Mouse (Mus musculus): Measurements from ENCODE around the gene Rbfox3. TPM values are rescaled to one million over a fixed set of nuclear protein-coding genes. Genes with fewer than 3 reads are reported as not detected.

The Rbfox3 gene
- total RNA-seq, 2 experiments from 2014 or later: 185 to 192 TPM

DNA sequence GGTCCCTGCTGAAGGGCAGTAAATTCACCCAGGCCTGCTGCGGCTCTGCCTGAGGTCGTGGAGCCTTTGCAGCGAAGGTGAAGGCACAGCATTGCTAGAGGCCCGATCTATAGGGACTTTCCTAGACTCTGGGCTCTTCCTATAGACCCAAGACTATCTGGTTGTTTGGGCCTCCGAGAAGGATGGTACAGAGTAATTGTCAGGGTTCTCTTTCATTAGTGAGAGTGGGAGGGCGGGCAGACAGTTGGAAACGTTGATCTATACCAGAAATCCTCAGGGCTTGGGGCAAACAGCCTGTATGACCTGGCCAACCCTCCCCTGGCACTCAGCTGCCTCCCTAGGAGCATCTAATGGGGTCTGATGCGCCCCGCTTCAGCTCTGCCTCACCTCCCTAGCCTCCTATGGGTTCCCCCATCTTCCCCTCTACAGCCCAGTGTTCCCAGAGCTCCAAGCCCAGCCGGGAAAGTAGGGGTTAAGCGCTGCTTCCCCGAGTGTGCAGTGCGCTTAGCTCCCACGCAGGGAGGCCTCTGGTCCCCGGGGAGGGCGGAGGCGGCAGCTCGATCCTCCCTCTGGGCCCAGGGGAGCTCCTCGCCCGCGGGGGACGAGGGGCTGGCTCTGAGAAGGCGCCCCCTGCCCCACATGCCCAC lies 4.5 kb downstream of the Rbfox3 start:
- peak; percentile 29 for DNase-seq
- intact Hi-C loops (cut with DNase I): loop anchor here (10.0 kb wide), 1 partner anchor 152 kb away; no protein-coding TSS in a partner anchor

DNA sequence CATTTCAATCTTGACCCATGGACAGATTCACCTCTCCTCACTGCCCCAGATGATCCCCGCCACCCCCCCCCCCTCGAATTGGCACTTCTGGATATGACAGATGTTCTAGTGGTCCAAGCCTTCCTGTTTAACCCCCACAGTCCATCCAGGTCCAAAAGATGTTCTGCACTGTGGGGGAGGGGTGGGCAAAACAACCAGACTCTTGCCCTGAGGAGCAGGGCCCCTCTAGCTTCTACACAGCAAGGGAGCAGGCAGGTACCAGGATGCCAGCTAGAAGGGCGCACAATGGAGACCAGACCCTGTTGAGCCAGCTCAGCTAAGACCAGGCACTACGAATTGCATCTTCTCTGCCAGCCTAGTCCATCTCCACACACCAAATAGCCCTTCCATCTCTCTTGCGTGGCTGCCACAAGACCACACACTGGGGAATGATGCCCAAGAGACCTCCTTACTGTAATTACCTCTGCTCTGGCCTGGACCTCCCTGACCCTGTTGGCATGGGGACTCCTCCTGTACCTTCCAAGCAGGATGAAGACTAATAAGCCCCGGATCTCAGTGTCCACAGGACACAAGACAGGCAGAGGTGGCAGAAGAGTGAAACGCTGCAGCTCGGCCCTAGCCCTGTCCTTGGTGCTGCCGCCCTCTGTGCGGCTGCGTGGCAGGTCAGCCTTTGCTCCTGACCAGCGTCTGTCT lies 5.1 kb downstream of the Rbfox3 start:
- DNase-seq: no peak
- intact Hi-C loops (cut with DNase I): loop anchor here (10.0 kb wide), 1 partner anchor 151 kb away; no protein-coding TSS in a partner anchor

DNA sequence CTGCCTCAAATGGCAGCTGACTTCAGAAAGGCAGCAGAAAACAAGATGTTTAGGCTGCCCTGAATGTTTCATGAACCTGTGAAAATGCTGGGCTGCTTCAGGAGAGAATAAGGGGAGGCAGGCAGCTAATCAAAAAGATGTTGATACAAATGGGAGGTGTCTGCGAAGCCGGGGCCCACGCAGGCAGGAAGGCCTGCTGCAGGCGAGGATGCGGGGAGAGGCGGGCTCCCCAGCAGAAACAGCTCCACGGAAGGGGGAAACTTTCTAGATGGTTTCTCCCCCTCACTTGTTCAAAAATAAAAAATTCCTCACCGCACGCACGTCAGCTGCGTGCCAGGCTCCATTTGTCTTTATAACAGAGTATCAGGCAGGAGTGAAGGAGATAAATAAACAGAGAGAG lies 5.7 kb downstream of the Rbfox3 start:
- intact Hi-C loops (cut with DNase I): loop anchor here (10.0 kb wide), 1 partner anchor 151 kb away; no protein-coding TSS in a partner anchor
- DNase-seq: no peak

DNA sequence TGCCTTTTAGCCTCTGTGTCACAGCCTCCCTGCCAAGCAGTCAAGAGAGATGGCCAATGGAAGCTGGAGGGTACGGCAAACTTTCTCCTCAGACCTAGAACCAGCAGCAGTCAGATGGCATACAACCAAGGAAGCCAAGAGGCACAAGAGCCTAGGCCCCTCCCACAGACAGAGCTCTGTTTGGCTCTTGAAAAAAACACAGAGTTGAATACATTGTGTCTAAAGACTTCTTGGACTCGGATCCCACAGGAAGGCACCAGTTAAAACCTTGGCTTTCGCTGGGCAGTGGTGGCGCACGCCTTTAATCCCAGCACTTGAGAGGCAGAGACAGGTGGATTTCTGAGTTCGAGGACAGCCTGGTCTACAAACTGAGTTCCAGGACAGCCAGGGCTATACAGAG lies 7.1 kb downstream of the Rbfox3 start:
- DNase-seq: no peak
- intact Hi-C loops (cut with DNase I): loop anchor here (10.0 kb wide), 1 partner anchor 149 kb away; no protein-coding TSS in a partner anchor

DNA sequence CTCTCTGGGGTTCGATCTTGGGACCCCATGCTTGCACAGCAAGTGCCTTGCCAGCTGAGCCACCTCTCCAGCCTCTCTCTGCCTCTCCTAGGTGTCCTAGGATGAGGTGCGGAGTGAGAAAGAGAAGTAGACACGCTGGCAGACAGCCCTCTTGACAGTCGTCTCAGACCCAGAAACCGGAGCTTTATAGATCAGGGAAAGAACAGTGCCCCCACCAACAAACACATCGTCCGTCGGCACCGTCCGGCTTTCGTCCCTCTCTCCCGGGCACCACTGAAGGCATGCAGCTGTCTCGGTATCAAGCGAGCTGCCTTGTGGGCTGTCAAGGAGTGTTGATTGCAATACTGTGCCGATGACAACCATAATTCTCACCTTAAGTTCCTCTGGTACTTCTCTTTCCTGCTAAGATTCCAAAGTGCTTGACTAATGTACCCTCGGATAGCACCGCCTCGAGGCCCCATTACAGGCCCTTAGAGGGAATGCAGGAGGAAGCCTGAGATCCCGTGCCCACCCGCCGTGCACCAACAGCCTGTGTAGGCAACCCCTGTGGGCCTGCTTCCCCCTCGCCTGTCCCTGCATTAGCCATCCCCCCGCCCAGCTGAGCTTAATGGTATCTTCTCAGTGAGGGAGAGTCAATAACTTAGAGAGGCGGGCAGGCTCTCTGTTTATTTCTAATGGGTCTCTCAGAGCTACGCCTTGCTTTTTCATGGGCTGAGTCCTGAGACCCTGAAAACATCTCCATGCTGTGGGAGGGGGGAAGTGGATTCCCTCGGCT lies 11.4 kb downstream of the Rbfox3 start:
- peak; percentile 29 for DNase-seq
- intact Hi-C loops (cut with DNase I): loop anchor here (10.0 kb wide), 1 partner anchor 145 kb away; no protein-coding TSS in a partner anchor

DNA sequence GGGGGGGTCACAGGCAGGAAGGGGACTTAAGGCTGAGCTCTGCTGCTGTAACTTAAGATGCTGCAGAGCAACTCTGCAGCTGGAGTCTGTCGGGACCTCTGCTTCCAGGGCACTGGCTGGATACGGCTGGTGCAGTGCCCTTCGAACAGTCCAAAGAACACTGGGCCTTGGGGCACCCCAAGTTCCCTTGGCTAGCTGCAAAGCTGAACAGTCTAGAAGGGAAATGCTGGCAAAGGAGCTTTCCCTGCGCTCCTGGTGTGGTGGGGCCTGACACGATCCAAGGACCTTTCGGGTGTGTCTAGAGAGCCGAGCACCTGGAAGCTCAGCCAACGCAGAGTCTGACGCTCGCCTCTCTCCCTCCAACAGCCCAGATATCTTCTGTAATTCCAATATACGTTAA lies 12.8 kb downstream of the Rbfox3 start:
- intact Hi-C loops (cut with DNase I): no loop called here
- no peak for DNase-seq

DNA sequence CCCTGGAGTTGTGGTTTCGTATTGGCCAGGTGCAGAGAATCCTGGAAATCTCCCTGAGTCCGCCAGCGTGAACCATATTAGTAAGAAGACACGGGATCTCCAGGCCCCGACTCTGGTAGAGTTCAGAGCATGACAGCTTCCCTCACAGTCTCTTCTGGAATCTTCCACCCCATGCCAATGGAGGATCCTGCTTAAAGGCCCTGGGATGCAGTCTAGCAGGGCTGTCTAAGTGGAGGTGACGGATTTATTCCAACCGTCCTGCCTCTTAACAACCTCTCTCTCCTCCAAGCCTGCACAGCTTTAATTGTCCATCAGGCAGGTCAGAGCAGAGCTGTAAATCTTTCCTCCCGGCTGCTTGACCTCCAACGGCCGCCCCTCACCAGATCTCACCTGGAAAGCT lies 13.2 kb downstream of the Rbfox3 start:
- intact Hi-C loops (cut with DNase I): no loop called here
- no peak for DNase-seq

DNA sequence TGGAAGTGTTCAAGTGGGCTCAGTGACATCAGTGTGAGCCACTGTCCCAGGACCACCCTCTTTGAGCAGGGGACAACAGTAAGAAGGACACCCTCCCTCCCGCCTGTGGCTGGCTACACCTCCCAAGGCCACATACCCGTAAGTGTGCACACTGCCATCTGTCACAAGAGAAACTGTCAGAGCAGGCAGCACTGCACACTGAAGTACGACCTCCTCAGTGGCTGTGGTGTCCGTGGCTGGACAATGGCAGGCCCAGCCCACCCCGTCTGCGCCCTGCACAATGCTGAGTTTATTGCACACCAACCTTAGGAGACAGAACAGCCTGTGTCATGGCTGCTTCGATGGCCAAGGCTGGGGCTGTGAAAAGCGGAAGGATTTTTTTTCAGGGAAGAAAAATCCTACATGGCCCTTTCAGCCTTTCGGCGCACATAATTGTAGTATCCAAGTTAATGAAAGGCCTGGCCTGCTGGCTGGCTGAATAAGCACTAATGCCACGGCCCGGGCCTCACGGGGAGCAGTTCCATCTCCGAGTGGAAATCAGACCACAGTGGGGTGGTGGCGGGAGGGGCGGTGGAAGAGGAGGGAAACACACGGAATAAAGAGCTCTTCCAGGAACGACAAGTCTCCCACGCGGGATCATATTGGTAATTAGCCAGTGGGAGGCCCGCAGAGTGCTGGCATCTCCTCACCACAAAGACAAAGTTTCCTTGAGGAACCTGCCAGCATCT lies 14.1 kb downstream of the Rbfox3 start:
- intact Hi-C loops (cut with DNase I): no loop called here
- no peak for DNase-seq

DNA sequence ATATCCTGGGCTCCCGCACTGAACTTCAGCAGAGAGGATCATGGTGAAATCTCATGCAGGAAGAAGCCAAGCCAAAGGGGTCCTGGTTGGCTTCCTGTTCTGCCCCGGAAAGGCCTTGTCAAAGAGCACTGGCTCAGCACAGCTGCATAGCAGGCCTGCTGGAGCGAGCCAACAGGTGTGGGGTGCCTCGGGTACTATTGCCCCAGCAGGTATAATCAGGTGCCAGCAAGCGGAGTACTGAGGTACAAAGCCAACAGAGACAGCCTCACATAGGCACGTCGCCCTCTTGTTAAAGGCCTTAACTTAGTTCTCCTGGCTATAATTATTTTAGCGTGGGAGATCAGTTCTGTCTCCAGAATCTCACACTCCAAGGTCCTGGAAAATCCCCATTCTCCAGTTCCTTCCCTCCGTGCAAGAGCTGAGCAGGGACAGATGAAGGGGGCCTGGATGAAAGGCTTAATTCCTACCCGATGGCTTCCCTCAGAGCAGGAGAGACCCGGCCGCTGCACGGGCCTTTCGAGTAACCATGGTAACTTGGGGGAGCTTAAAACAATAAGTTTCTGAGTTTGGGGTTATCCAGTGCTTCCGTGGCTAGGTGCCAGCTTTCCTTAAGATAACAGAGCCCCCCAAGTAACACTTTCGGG lies 15.2 kb downstream of the Rbfox3 start:
- no peak for DNase-seq
- intact Hi-C loops (cut with DNase I): no loop called here

DNA sequence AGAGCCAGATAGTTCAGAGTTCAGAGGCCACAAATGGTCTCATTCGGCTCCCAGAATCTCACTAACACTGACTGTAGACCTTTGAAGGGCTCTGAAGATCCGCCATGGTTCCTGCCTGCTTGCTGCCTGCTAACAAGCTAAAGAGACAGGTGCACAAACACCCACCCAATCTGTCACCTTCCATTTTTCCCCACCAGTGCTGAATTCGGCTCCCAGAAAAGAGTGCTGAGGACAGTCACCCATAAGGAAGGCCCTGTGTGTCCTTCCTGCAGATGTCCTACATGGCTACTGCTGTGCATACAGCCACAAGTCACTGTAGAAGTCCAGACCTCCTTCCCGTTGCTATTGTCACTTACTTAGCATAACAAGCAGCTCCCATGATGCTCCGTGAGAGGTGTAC lies 16.6 kb downstream of the Rbfox3 start:
- intact Hi-C loops (cut with DNase I): no loop called here

DNA sequence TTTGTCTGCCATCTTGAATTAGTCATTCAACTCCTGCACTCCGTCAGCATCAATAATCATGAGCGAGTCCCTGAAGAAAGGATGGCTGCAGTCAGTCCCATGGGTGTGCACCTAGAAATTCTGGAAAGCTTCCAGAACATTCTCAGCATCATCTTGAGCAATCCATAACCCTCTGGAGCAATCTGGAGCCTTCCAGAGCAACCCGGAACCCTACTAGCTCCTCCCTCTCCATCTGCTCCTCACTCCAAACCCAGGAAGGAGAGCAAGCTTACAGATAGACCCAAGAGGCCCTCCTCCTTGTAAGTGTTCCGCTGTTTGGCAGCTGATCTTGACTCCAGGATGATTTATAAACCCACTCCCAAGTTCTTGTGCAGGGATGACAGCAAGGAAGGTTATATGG lies 17.2 kb downstream of the Rbfox3 start:
- intact Hi-C loops (cut with DNase I): no loop called here
- DNase-seq: no peak

More for the DNA sequence above, 16.6 kb downstream of the Rbfox3 start:
- DNase-seq: no peak

DNA sequence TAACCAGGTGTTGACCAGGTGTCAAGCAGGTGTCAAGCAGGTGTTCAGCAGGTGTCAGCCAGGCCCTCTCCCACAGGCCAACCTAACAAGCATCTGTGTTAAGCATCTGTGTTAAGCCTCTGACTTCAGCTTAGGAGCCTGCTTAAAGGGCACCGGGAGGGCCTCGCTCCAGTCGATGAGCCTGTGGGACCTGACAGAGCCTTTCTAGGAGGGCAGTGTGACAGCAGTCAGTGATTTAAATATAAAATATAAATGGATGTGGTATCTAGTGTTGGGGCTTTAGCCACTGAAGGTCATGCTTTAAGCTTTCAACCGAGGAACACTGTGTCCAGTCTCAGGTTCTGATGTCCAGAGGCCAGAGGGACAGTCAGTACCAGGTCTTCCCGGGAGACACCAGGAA lies 18.5 kb downstream of the Rbfox3 start:
- intact Hi-C loops (cut with DNase I): no loop called here
- DNase-seq: no peak

DNA sequence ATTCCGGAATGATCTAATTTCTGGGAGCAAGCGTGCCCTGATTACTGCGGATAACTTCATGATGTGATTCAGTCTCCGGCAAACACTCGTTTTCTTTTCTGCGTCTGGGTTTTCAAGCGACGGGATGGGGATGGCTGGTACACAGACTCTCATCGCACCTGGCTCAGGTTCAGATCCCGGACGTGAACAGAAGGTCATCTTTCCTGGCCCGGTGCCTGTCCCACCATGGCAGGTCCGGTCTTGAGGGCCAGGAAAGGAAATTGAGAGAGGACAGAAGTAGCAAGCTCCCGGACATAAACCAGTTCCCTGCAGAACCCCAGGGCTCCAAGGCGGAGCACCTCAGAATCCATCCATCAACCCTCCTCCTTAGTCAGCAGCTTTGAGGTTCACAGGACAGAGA lies 19.9 kb downstream of the Rbfox3 start:
- DNase-seq: peak; percentile 77
- intact Hi-C loops (cut with DNase I): no loop called here

DNA sequence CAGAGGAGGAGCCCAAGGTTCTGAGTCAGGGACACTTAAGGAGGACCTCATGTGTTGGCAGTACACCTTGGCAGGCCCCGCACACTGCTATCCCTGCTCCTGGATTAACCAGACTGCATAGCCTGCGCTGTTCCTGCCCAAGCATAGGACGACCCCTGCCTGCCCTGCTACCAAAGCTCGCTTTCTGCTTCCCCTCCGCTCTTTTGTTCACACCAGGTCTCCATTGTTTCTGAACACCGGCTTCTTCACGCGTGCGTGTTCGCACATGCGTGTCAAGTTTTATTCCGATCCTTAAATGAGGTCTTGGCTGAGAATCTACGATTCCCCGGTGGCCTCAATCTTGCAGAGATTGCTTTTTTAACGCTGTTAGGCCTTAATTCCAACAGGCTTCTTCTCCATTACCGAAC lies 20.4 kb downstream of the Rbfox3 start:
- DNase-seq: no peak
- intact Hi-C loops (cut with DNase I): no loop called here

DNA sequence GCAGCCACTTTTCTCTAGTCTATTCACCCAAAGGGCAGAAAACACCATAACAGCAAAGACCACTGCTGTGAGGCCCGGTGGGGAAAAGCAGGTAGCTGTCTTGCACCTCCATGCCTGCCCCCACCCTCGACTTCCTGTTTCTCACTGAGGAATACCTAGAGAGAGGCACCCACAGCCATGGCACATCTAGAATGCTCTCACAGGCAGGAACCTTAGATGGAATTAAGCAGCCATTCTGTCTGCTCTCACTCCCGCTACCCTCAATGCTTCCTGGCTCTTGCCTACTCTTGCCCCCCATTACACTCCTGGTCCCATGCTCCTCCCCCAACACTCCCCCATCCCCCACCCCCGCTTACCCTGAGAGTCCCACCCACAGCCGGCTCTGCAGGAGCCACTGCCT lies 20.9 kb downstream of the Rbfox3 start:
- DNase-seq: no peak
- intact Hi-C loops (cut with DNase I): no loop called here

DNA sequence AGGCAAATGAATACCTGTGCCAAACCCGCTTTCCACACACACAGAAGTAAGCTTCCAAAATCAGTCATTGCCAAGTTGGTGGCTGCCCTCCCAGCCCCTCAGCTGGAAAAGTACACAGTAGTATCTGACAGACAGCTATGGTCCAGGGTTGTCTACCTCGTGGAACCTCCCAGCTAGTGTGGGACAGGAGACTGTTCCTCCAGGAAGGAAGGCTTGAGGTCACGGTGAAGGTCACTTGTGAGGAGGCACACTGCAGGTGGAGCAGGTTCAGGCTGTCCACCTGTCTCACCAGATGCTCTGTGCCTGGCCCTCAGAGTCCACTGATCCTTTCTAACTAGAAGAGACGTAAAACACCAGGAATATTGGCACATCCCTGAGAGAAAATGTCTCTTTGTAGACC lies 21.9 kb downstream of the Rbfox3 start:
- intact Hi-C loops (cut with DNase I): no loop called here
- no peak for DNase-seq

DNA sequence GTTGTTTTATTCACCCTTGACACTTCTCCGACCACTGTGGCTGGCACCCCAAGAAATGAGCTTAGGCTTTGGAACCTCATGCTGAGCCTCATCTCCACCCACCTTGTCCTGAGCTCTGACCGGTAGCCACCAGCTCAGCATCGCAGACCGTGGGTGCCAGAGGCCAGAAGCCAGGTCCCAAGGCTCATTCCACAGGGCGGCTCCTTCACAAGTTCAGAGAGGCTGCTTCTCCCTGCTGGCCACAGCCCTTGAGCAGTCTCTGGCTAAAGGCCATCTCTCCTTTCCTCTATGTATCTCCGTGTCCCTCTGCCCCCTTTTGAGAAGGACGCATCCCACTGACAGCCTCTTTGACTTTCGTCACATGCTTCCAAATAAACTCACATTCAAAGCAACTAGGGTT lies 23.0 kb downstream of the Rbfox3 start:
- intact Hi-C loops (cut with DNase I): no loop called here
- DNase-seq: no peak

DNA sequence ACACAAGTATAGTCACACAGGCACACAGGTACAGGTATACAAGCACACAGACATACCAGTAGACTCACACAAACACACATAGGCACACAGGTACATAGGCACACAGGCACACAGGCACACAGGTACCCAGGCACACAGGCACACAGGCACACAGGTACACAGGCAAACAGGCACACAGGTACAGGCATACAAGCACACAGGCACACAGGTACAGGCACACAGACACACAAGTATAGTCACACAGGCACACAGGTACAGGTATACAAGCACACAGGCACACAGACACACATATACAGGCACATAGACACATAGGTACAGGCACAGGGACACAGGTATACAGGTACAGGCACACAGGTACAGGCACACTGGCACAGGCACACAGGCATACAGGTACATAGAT lies 24.2 kb downstream of the Rbfox3 start:
- intact Hi-C loops (cut with DNase I): no loop called here
- DNase-seq: no peak

DNA sequence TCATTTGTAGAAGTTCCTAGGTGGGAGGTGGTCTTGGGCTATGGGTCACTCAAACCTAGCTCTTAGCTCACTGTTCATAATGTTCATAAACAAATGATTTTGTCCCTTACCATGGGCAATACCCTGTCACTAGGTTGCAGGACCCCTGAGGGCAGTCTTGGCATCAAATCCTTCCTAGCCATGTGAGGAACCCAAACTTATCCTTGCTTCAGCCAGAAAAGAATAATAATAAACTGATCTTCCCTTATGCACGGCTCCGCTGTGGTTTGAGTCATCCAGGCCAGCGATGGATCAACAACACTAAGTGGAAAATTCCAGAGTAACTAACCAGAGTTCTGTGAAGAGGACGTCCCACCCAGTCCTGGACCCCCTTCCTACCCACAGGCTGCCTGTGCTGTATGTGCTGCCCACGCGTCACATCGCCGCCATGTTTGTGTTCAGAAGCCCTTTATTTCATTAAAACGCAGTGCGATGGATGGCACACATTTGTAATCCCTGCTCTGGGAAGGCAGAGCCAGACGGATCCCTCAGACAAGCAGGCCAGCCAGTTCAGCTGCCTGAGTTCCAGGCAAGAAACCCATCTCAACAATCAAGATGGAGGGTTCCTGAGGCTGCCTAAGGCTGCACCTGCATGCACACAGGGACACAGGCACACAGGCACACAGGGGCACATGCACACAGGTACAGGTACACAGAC lies 25.0 kb downstream of the Rbfox3 start:
- intact Hi-C loops (cut with DNase I): no loop called here
- no peak for DNase-seq

DNA sequence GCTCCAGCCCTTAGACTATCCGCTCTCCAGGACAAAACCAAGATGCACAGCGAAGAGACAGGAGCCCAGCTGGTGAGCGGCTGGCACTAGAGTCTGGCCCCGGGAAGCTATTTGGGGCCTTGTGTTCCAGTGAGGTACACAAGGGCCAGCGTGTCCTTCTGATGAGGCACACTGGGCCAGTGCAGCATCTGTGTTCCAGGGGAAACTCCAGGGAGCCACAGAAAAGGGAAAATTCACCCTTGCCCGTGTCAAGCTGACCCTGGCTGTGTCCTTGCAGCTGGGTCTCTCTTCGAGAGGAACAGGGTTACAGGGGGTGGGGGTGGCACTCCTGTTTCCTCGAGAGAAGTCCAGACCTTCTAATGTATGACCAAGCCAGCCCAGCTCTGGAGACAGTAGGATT lies 25.8 kb downstream of the Rbfox3 start:
- intact Hi-C loops (cut with DNase I): no loop called here
- DNase-seq: no peak

All from left cerebral cortex, postnatal 4 days (tissue).